19 mouse cellular contexts compared by ENCODE assay signal in genomic region chr1:62800351-62800750, GRCm38 (mm10).
DNase-seq lines count a peak whose midpoint lies in the region; ATAC-seq and TF ChIP-seq lines count a peak whose summit lies in the region.
"Had no signal": no experiment of that assay in that cellular context is flagged by ENCODE, and none has a peak within 500 bp of the region (broad histone marks: within the 10 kb centered on the region; RNA-seq: fewer than 3 reads in every experiment).

No protein-coding gene starts in this region.

- intact Hi-C loops in left cerebral cortex, postnatal 36 days (cut with DNase I) = no loop called here

- no peak overlapping the region; the same call in 1 of the 2 replicates for H3K9ac ChIP-seq in liver, embryonic 14.5 days (replicated peaks)
- H3K9ac ChIP-seq: hindbrain, embryonic 12.5 days; midbrain, embryonic 12.5 days; neural tube, embryonic 13.5 days had no signal

- no peaks in the 10 kb centered on the region for H3K27me3 ChIP-seq in heart, embryonic 10.5 days (ENCODE audit: insufficient read depth, poor library complexity, severe bottlenecking)
- H3K27me3 ChIP-seq in G1E (ENCODE audit: insufficient read depth, low read length) = peaks cover 16% of the 10 kb centered on the region
- no peaks in the 10 kb centered on the region for H3K27me3 ChIP-seq in liver, embryonic 14.5 days (ENCODE audit: control insufficient read depth, insufficient read depth, low read length)
- H3K27me3 ChIP-seq: hindbrain, embryonic 12.5 days; neural tube, embryonic 13.5 days had no signal

- ATAC-seq in G1E (ENCODE audit: extremely low read depth, insufficient number of reproducible peaks, low FRiP score, poor library complexity, severe bottlenecking) = peak; percentile 16; the same call in 1 of the 2 replicates
- peak; percentile 92 for ATAC-seq in liver, embryonic 14.5 days (ENCODE audit: insufficient read depth)

- peak overlapping the region; percentile 62; the same call in 1 of the 2 replicates for H3K27ac ChIP-seq in heart, embryonic 10.5 days
- H3K27ac ChIP-seq in liver, embryonic 14.5 days = peak overlapping the region; percentile 44
- H3K27ac ChIP-seq: embryonic facial prominence, embryonic 10.5 days; gastrocnemius, adult 2 months; heart, adult 2 months; hindbrain, embryonic 12.5 days; kidney, postnatal 0 days; macrophage; midbrain, embryonic 12.5 days; neural tube, embryonic 13.5 days had no signal

- peaks cover 8% of the 10 kb centered on the region; the same call in 1 of the 2 replicates for H3K4me1 ChIP-seq in heart, embryonic 10.5 days
- H3K4me1 ChIP-seq in G1E (ENCODE audit: insufficient read depth, low read depth, low read length) = peaks cover 5% of the 10 kb centered on the region; the same call in 1 of the 2 replicates
- H3K4me1 ChIP-seq in liver, embryonic 14.5 days (replicated peaks; ENCODE audit: control insufficient read depth in 2 of 2, insufficient read depth in 2 of 2, low read length in 1 of 2) = peaks cover 19 to 39% of the 10 kb centered on the region in 2 experiments

- WGBS in heart, embryonic 10.5 days = 77% methylated on average over 5 of the region's 5 CpGs
- 19% methylated on average over 5 of the region's 5 CpGs for WGBS in liver, embryonic 14.5 days (ENCODE audit: insufficient replicate concordance)

- no peak for TF ChIP-seq CTCF in G1E (IDR thresholded peaks at IDR 0.05; ENCODE audit: low read depth, low read length)
- no peak for TF ChIP-seq CTCF in liver, embryonic 14.5 days (IDR thresholded peaks at IDR 0.05; ENCODE audit: low read depth)

- H3K9me3 ChIP-seq in heart, embryonic 10.5 days = no peaks in the 10 kb centered on the region
- H3K9me3 ChIP-seq in G1E (replicated peaks) = no peaks in the 10 kb centered on the region
- H3K9me3 ChIP-seq in liver, embryonic 14.5 days (ENCODE audit: control insufficient read depth, low read length) = no peaks in the 10 kb centered on the region
- H3K9me3 ChIP-seq: embryonic facial prominence, embryonic 10.5 days; hindbrain, embryonic 12.5 days; midbrain, embryonic 12.5 days; neural tube, embryonic 13.5 days had no signal

- H3K4me2 ChIP-seq in liver, embryonic 14.5 days (ENCODE audit: low read depth) = peak overlapping the region; percentile 21; the same call in 1 of the 2 replicates
- H3K4me2 ChIP-seq: hindbrain, embryonic 12.5 days; midbrain, embryonic 12.5 days; neural tube, embryonic 13.5 days had no signal

- TF ChIP-seq EP300 in liver, embryonic 14.5 days (IDR thresholded peaks at IDR 0.05; ENCODE audit: low read depth) = peak; percentile 87

- H3K4me3 ChIP-seq in heart, embryonic 10.5 days = no peak overlapping the region
- H3K4me3 ChIP-seq in G1E (ENCODE audit: low read depth, low read length) = no peak overlapping the region
- H3K4me3 ChIP-seq in liver, embryonic 14.5 days (ENCODE audit: insufficient read depth in 1 of 2, low read depth in 2 of 2, low read length in 2 of 2) = no peak overlapping the region
- H3K4me3 ChIP-seq: embryonic facial prominence, embryonic 10.5 days; gastrocnemius, adult 2 months; heart, adult 2 months; hindbrain, embryonic 12.5 days; midbrain, embryonic 12.5 days; neural tube, embryonic 13.5 days had no signal

- DNase-seq in heart, embryonic 10.5 days (ENCODE audit: low spot score) = peak; percentile 86
- no peak for DNase-seq in heart, adult 11 months
- DNase-seq in G1E (ENCODE audit: low spot score) = no peak
- peak; percentile 69 for DNase-seq in c-Kit-positive CD71-positive TER-119-negative erythroid progenitor cells, embryonic 14.5 days (ENCODE audit: low read depth)
- peak; percentile 57 to 60 (median 57) for DNase-seq in liver, embryonic 14.5 days (ENCODE audit: low read depth in 3 of 3, low spot score in 3 of 3)
- DNase-seq in embryo, embryonic 9.5 days (ENCODE audit: extremely low spot score) = no peak
- DNase-seq in left cerebral cortex, postnatal 36 days (ENCODE audit: low spot score in 2 of 2) = no peak
- DNase-seq: cerebellum, adult 11 months; gastrocnemius, adult 2 months; heart, adult 2 months; heart, postnatal 10 days; layer of hippocampus, postnatal 36 days; thymus, postnatal 36 days had no signal

- H3K36me3 ChIP-seq in heart, embryonic 10.5 days = no peaks in the 10 kb centered on the region
- H3K36me3 ChIP-seq in G1E (replicated peaks) = no peaks in the 10 kb centered on the region
- no peaks in the 10 kb centered on the region for H3K36me3 ChIP-seq in liver, embryonic 14.5 days (replicated peaks; ENCODE audit: control insufficient read depth, insufficient read depth, low read depth)
- H3K36me3 ChIP-seq: hindbrain, embryonic 12.5 days; midbrain, embryonic 12.5 days; neural tube, embryonic 13.5 days had no signal

Comparison
In these comparisons a context has a peak if more than half of its experiments do, and no peak if none do; other contexts are left out.
1. DNase-seq: peak in heart, embryonic 10.5 days (single experiment), c-Kit-positive CD71-positive TER-119-negative erythroid progenitor cells, embryonic 14.5 days (single experiment) and liver, embryonic 14.5 days (3 of 3); none in heart, adult 11 months (single experiment), G1E (single experiment), embryo, embryonic 9.5 days (single experiment) and left cerebral cortex, postnatal 36 days (0 of 2).